Mouse (Mus musculus): ENCODE results near the gene Gm16253.

The Gm16253 gene

GRCm38 (mm10) chr3:96573611-96574511 is 2.9 kb upstream of the Gm16253 start:
- no peak for DNase-seq (ENCODE audit: extremely low spot score)

GRCm38 (mm10) chr3:96575272-96575984 is 1.4 kb upstream of the Gm16253 start:
- DNase-seq (ENCODE audit: extremely low spot score), result no peak

- no peak for DNase-seq (ENCODE audit: extremely low spot score)
Measured at GRCm38 (mm10) chr3:96576005-96576658, 652 bp upstream of the Gm16253 start.

- DNase-seq (ENCODE audit: extremely low spot score), result no peak
Measured at GRCm38 (mm10) chr3:96577566-96577965, 782 bp downstream of the Gm16253 start.

GRCm38 (mm10) chr3:96578561-96579238 is 1.9 kb downstream of the Gm16253 start:
- DNase-seq (ENCODE audit: extremely low spot score), result no peak

GRCm38 (mm10) chr3:96579239-96579750 is 2.5 kb downstream of the Gm16253 start:
- DNase-seq (ENCODE audit: extremely low spot score), result no peak

GRCm38 (mm10) chr3:96579885-96580454 is 3.2 kb downstream of the Gm16253 start:
- DNase-seq (ENCODE audit: extremely low spot score), result peak; percentile 90

GRCm38 (mm10) chr3:96581141-96581540 is 4.4 kb downstream of the Gm16253 start:
- DNase-seq (ENCODE audit: extremely low spot score), result no peak

- DNase-seq (ENCODE audit: extremely low spot score), result no peak
Measured at GRCm38 (mm10) chr3:96581771-96582515, 5.2 kb downstream of the Gm16253 start.

- DNase-seq (ENCODE audit: extremely low spot score), result no peak
Measured at GRCm38 (mm10) chr3:96583386-96583785, 6.6 kb downstream of the Gm16253 start.

- DNase-seq (ENCODE audit: extremely low spot score), result no peak
Measured at GRCm38 (mm10) chr3:96590657-96591056, 13.9 kb downstream of the Gm16253 start.

GRCm38 (mm10) chr3:96593374-96593773 is 16.6 kb downstream of the Gm16253 start:
- DNase-seq (ENCODE audit: extremely low spot score), result no peak

GRCm38 (mm10) chr3:96593790-96594560 is 17.2 kb downstream of the Gm16253 start, which contains the start of gene Polr3gl:
TSS of gene Polr3gl (minus strand) at chr3:96594181.
- peak; percentile 95 for DNase-seq (ENCODE audit: extremely low spot score)

GRCm38 (mm10) chr3:96594851-96595250 is 18.1 kb downstream of the Gm16253 start:
- DNase-seq (ENCODE audit: extremely low spot score), result no peak

- no peak for DNase-seq (ENCODE audit: extremely low spot score)
Measured at GRCm38 (mm10) chr3:96595661-96596060, 18.9 kb downstream of the Gm16253 start.

- no peak for DNase-seq (ENCODE audit: extremely low spot score)
Measured at GRCm38 (mm10) chr3:96596228-96596707, 19.5 kb downstream of the Gm16253 start, which contains the start of gene Ankrd34a. TSS of gene Ankrd34a (plus strand) at chr3:96596636.

- no peak for DNase-seq (ENCODE audit: extremely low spot score)
Measured at GRCm38 (mm10) chr3:96596855-96597254, 20.1 kb downstream of the Gm16253 start.

- peak; percentile 64 for DNase-seq (ENCODE audit: extremely low spot score)
Measured at GRCm38 (mm10) chr3:96597435-96597891, 20.7 kb downstream of the Gm16253 start.
